Mouse (Mus musculus): Measurements from ENCODE around the gene Nyap1.

- TF ChIP-seq CTCF (IDR thresholded peaks at IDR 0.05; ENCODE audit: low read depth, low read length): no peak
- no peak for TF ChIP-seq POLR2A (IDR thresholded peaks at IDR 0.05; ENCODE audit: insufficient read depth, low read length)
- TF ChIP-seq EP300 (IDR thresholded peaks at IDR 0.05; ENCODE audit: insufficient read depth, low read depth, low read length): no peak
Observed at GRCm38 (mm10) chr5:137755425-137755824, 14.0 kb upstream of the Nyap1 start.
